Mouse (Mus musculus) left cerebral cortex, adult 8-10 months (tissue): Measurements from ENCODE around the gene Npas3. TPM values are rescaled to one million over a fixed set of nuclear protein-coding genes. Genes with fewer than 3 reads are reported as not detected.

Source experiments
- DNase-seq, 2 experiments: peaks; one replicate each; pipeline ENCODE4 v3.0.0; 2022; ENCODE audit warnings: low spot score in 2 of 2
- total RNA-seq, 4 experiments: library from RNA; stranded (reverse); gene quantifications; 2 replicates each; pipeline ENCODE4 v1.2.4; 2022

Gene Npas3
- total RNA-seq, 4 experiments from 2014 or later: 18.8 to 28.2 (median 23.8) TPM

DNA sequence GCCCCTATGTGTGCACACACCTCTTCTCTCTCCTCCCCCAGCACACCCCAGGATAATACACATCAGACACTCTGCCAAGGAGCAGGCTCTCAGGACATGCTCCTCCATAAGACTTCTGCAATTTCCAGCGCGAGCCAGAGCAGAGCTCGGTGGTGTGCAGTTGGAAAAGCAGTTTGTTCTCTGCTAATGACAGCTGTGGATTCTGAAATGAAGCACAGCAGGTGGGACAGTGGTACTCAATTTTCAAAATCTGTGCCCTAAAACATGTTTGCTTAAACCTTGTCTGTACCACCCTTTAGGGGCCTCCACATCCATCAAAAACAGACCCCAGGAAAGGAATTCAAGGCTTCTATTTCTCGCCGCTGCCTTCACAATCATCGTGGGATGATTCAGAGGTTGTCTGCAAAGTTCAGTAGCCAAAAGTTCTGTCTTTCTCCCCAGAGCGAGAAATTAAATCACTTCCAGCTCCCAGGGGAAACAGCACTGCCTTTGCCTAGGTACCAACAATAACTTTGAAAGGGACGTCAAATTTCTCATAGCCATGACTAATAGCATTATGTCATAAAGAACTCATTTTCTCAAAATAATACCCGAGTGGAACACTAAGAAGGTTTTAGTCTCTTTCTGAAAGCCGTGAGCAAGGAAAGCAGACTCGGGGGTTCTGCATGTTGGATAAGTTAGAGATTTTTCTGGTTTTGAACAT, 533.5 kb downstream of the Npas3 start:
- DNase-seq: no peak

DNA sequence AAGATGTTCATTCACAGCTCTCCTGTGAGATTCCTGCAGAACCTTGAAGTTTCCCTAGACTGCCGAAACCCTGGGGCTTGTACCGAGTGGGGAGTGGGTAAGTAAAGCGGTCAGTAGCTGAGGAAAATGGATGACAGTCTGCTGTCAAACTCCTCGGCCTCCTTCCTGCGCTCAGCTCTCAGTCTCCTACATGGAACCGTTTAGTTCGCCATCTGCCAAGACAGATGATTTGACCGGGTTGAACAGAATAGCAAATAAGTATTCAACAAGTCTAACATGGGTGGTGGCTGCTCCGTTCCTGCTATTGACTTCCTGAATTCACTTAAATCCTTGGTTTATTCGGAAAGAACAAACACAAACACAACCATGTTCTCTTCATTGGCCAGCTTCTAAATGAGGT, 541.0 kb downstream of the Npas3 start:
- DNase-seq: no peak

DNA sequence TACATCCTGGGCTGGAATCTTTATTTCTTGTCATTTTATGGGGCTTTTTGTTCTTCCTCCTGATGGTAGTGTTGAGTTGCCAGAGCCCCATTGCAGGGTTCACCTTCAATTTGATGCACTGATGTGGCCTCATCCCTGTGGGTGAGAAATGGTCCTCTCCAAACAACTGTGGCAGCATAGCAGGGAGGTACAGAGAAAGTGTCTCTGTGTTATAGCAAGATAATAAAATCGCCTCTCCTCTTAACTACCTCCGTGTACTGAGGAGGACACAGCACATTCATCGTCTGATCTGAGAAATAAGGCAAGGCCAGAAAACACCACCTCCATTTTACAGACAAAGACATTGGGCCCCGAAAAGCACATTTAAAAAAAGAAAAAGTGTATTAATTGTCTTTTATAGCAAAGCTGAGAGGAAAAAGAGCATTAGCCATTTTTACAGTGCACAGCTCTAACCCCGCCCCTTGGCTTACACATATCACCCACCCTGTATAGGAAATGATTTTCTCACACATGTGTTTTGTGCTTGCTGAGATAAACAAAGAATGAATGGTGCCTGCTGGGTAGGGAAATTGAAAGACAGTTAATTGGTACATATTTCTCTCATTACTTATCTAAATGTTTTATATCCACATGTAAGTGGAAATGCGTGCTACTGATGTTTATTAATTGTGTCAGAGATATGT, 546.4 kb downstream of the Npas3 start:
- DNase-seq: no peak

DNA sequence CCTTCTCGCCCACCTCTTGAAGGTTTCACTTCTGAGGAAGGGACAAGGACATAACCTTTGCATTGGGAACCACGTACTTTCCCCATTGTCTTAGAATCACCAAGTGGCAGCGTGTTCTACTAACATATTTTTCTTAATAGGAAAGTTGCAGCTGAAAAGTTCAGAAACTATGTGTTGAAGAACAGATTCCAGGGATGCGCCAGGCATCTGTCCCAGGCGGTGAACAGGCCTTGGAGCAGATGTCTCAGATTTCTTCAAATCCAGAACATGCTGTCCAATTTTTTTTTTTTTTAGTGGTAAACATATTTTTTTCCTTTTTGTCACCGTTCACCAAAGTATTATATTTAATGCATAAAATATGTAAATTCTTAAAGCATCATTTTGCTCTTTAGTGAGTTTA, 553.4 kb downstream of the Npas3 start:
- no peak for DNase-seq

DNA sequence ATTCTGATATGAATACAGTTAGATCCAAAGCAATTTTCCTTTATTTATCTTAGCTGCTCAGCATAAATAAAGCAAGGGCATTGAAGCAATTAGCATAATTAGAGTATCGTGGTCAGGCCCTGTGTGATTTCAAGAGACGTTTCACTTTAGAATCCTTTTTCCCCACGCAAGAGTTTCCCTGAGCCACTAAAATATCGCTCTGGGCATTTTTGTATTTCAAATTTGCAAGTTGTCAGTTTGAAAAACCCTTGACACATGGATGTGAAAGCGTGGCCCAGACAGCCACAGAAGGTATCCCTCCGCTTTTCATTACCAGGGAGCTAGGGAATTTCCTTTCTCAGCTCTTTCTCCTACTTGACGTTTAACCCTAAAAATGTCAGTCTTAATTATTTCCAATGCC, 553.9 kb downstream of the Npas3 start:
- no peak for DNase-seq

DNA sequence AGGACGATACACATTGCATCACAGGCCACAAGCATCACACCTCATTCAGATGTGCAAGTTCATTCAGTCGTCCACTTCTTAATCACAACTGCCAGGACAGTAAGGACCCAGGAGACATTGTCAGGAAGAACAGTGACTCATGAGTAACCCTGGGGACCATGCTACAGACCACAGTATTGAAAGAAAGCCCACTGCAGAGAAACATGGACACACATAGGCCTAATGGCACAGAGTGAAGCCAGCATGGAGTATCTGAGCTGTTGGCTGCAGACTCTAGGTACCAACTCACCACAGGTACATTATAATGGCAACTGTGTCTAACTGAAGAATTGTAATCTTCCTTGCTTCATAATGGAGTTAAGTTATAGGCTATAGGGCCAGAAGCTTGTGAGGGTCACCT, 561.6 kb downstream of the Npas3 start:
- no peak for DNase-seq

DNA sequence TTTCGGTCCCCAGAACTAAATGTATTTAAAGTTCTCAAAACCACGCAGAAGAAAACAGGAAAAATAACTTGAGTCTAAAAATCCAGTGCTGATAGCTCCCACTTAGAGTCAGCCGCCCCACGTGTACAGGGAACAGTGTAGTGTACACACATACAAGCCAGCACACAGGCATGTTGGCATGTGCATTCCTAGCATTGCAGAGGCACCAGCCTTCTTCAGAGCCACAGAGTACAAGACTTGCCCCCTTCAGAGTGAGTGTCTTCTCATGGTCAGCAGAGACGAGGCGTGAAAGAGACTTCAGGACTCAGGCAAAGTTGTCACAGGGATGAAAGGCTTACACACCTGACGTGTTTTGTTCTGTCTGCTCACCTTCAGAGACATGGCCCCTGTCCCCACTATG, 565.8 kb downstream of the Npas3 start:
- no peak for DNase-seq

DNA sequence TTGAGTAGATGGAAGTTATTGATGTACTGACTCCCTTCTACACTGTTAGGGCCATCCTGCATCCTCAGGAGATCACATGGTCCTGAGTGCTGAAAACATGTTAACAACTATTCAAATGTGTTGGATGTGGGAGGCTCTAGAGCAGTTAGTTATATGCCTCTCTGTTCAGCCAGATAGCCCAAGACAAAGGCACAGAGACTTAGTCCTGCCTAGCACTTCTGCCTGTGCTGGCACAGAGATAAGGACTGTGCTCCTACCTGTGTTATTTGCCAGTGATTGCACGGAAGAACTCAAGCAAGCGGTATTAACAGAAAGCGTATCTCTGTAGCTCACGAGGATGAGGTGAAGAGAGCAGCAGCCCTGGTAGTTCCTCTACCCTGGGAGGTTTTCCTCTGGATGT, 571.5 kb downstream of the Npas3 start:
- DNase-seq: no peak

DNA sequence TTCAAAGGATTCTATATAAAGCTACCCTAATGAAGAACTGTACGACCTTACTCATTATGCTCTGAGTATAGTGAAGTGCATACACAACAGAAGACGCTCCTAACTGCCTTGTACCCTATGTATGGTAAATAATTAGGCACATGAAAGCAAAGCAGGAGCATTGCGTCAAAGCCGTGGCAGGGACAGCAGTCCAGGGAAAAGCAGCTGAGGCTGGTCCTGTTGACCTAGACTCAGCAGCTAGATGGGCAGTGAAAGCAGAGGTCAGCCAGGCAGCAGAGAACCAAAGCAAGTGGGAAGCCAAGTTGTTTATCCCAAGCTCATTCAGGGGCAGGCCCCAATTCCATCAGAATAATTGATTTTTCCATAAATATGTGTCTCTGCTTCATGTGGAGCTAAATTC, 574.4 kb downstream of the Npas3 start:
- no peak for DNase-seq

DNA sequence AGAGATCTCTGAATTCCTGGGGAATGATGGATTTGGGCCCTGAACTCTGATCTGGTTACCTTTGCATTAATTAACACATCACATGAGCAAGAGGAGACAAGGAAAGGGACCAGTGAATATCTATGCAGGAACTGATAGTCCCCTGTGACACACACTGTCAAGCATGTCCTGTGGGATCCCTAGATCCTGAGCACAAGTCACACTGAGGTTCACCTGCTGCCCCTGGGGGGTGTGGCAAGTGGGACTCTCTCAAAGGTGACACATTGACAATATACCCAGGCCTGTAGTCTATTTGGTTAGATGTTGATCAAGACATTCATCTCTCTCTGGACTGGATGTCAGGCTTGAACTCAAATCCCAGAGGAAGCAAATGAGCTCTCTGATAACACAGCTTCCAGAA, 576.8 kb downstream of the Npas3 start:
- DNase-seq: no peak

DNA sequence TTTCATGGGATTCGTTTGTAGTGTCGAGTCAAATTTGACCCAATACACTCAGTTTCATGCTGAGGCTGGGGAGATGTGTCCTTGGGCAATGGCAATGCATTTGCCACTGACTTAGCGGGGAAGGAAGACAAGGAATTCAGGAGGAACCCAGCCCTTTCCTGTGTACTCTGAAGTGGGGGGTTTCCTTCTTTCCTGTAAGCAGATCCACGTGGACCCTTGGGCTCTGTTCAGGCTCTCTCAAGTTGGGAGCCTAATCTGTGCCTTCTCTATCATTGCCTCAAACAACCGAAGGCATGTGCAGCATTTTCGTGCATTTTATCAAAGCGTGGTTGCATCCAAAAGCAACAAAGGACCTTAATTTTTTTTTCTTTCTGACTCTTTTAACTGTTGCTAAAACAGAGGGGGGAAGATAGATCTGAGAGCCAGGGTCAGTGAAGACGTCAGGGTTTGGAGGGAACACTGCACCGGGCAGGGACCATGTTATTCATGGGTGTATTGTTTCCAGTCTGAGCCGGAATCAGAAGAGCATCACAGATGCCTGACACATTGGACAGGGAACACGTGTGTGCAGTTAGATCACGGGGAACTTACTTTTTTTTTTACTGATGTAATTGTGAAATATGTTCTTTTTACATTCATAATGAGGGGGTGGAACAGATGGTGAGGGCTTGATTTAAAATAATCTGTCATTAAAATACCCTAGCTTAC, 577.6 kb downstream of the Npas3 start:
- no peak for DNase-seq

DNA sequence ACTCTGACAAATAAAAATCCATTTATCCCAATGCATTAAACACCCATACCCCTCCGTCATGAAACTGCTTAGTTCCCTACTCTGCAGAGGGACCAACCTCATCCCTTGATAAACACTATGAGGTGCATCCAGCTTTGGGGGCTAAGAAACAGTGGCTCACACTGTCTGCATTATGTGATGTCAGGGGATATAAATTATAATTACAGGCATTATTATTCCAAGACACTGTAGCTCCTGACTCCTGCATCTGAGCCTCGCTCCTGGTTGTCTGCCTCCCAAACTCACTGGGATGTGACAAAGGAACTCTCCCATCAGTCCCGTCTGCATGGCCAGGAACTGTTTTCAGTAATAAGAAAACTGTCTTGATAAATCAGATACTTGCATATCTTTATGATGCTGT, 578.3 kb downstream of the Npas3 start:
- no peak for DNase-seq

DNA sequence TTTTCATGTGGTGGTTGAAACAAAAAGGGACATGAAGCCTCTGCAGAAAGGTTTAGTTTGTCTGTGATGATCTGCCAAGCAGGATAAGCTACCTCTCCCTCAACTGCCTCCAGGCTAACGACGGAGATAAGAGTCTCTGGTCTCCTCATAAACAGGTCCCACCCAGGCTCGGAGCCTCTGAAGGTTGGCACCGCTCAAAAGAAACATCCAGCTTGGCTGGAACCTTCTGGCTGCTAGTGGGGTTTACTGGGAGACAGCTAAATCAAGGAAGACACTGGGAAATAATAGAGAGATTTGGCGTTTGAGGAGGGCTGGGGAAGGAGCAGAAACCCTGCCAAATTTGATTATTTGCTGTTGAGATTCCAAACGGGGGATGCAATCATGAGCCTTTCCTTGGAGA, 584.1 kb downstream of the Npas3 start:
- DNase-seq: no peak

DNA sequence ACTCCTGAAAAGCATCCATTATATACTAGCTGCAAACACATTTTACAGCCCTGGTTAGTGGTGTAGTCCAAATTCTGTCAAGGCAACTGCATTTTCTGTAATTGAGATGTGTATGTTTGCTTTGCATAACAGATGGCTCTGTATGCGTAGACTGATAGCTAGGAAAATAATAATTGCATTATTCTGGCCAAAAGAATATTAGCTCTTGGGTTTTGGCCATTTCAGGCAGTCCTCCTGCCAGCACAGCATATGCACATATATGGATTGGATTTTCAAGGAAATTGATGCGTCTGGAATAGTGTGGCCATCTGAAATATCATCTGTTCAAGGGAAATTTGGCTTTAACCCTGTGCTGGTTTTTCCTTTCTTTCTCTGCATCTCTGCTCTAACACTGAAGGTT, 584.9 kb downstream of the Npas3 start:
- DNase-seq: no peak

DNA sequence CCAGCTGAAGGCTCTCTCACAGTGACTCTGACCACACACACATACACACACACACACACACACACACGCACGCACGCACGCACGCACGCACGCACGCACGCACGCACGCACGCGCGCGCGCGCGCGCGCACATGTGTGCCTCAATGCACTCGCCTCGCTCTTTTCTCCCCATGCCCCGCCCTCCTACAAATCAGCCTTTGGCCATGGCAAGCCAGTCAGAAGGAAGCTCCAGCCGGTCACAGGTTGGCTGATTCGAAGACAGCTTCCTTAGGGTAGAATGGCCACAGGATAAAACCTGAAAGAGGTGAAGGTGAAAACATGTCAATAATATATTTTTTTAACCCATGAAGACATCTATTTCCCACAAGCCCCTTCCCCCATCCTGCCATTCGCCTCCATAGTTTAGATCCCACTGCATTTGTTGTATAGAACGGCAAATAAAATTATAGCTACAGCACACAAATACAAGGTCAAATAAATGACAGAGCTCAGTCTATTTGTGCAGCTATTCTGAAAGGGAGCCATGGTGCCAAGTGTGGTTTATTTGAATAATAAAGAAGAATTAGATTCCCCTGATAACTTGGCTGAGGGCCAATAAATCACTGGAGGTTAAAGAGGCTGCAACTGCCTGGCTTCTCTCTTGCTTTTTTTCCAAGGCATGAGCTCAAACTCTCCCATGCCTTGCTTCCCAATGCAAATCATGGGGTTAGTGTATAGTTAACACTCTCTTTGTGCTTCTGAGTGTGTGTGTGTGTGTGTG, 587.7 kb downstream of the Npas3 start:
- DNase-seq: no peak

DNA sequence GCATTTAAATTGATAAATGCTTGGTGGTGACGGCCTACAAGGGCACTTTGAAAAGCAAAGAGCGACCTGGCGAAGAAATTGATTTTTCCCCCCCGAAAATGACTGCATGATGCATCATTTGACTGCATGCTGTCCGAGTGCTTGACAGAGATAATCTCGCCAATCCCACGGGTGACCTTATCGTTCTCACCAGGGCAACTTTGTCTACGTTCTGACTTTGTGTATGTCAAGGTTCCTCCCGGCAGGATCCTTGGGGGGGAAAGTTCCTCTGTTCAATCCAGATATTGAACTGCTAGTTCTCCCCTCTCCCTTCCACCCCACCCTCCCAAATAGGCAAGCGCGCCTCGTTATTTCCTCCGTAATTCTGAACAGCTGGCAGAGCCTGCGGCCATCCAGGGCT, 588.9 kb downstream of the Npas3 start:
- DNase-seq: no peak

DNA sequence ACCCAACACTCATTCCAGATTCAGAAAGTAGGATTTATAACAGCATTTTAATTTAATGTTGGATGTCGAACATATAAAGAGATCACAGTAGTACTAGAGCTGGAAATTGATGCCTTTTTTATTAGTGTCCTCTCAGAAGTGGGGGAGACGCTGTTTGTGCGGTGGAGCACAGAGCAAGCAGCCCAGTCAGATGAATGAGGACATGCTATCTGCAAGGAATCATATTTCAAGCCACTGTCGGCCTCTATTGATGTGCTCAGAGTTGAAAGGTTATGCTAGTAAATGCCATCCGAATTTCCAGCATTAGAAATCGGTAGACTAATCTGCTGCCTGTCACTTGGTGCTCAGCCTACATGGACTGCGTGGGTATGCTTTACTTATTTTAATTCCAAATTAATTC, 590.1 kb downstream of the Npas3 start:
- no peak for DNase-seq

DNA sequence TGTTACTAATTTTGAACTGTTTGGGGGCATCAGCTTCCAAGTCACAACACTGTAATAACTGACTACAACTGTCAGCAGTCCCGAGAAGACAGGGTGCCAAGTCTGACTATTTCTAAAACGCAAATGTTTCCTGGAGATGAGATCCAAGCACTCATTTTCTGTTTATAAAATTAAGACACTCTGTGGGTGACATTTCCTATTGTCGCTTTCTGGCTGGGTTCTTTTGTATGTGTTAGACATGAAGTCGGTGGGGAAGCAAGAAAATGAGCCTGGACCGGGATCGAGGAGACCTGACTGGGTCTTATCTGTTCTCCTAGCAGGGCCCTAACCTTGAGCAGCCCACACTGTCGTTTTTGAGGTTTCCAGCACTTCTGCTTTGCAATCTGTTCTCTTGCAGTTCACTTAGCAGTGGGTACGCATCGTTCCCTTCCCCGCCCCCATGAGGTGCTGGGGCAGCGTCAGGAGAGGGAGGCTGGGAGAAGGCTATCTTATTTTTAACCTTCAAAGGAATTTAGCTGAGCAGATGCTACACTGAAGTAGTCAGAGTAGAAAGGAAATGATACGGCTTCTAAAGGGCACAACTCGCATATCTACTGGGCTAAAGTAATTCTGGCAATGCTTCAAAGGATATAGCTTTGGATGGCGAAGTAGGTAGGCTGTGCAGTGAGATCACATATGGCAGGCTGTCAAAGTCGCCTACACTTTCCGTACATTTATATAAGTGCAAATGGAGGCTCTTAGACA, 593.6 kb downstream of the Npas3 start:
- DNase-seq: peak; percentile 21 to 72

DNA sequence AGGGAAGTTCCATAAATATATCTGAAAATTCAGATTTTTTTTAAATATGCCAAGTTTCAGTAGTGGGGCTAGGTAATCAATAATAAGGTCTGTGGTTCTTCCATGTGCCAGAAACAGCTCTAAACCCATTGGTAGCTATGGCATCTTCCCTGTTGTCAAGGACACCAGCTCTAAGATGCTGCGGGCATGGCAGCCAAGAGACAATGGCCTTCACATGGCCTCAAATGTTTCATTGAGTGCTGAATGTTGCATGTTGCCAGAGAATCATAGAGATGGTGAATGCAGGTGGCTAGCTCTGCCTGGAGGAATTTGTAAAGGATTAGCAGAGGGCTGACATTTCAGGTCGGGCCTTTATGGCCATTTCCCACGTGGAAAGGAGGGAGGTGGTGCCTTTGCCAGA, 595.1 kb downstream of the Npas3 start:
- no peak for DNase-seq

DNA sequence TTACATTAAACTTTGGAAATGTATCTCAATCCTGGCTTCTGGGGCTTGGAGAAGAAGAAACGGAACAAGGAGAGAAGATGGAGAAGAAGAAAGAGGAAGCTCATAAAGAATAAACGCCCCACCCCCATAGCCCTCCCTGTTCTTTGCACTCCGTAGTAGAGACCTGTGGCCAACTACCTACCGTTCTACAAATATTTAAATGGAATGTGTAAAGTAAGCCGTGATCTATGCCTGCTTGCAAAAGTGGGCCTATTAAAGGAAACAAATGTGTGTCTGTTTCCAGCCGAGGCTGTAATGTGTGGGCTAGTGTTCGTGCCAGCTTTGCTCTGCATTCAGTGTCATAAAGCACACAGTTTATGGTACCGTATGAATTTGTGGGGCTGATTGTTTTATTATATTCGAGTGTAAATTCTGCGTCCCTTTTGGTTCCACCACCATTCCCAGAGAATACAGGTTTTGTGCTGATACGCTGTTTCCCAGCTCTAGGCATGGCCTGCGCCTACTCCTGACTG, 597.7 kb downstream of the Npas3 start:
- DNase-seq: no peak

DNA sequence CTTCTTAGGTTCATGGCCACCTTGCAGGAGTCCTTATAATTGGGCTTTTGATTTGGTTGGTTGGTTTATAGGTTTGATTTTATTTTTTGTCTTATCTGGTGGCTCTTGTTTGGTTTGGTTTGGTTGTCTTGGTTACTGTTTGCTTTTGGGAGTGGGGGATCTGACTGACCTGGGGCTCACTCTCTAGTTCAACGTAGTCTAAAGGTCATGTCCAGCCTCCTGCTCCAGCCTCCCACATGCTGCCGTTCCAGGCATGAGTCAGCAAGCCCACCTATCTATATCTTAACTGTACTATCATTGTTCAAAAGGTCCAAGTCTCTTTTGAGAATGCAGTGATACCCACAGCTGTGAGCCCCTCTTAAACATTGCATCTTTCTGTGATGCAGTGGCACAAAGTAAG, 600.8 kb downstream of the Npas3 start:
- no peak for DNase-seq
